Mouse (Mus musculus): ENCODE data around the gene Ctso. TPM values are rescaled to one million over a fixed set of nuclear protein-coding genes. Genes with fewer than 3 reads are reported as not detected.

Gene Ctso
- total RNA-seq, 1 experiment = 0.49 TPM

GRCm38 (mm10) chr3:81919681-81920080 is 12.7 kb upstream of the Ctso start:
- Histone ChIP-seq H3K36me3 (ENCODE audit: control insufficient read depth, insufficient read depth, low read length, poor library complexity, severe bottlenecking) (no peaks in the 10 kb centered on the region), H3K4me3 (ENCODE audit: insufficient read depth in 1 of 2, low read depth in 1 of 2, low read length in 2 of 2, poor library complexity in 1 of 2, severe bottlenecking in 1 of 2) (no peak overlapping the region)
- DNase-seq (ENCODE audit: low read depth, low spot score) = no peak

DNA sequence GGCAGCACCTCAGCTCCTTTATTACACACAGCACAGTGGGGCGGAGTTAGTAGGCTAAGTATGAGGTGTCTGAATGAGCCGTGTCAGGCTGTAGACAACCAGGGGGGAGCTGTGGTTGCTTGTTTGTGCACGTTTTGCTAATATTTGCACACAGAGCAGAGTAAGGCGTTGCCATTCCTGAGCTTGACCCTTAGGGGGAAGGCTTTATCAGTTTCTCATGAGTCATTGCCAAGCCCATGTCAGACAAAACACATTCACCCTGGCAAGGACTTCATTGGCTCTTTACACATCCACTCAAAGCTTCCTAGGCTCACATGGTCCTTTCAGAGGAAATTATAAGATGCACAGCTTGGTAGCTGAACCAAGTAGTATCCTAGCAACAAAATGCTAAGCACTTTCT is 9.5 kb upstream of the Ctso start:
- no peak overlapping the region for H3K27ac ChIP-seq (ENCODE audit: insufficient read depth, low read depth, low read length, poor library complexity, severe bottlenecking)
- H3K36me3 ChIP-seq (ENCODE audit: control insufficient read depth, insufficient read depth, low read length, poor library complexity, severe bottlenecking) = no peaks in the 10 kb centered on the region
- H3K9ac ChIP-seq (ENCODE audit: insufficient read depth, low read depth, low read length, poor library complexity, severe bottlenecking) = no peak overlapping the region
- H3K9me3 ChIP-seq (ENCODE audit: control insufficient read depth, insufficient read depth, low read depth, low read length) = no peaks in the 10 kb centered on the region
- no peak for DNase-seq (ENCODE audit: low read depth, low spot score)
- TF ChIP-seq MAFK (IDR thresholded peaks at IDR 0.05; ENCODE audit: insufficient read depth, low read depth, low read length) (no peak), HCFC1 (IDR thresholded peaks at IDR 0.05; ENCODE audit: borderline replicate concordance, insufficient read depth, low read length) (no peak), ZNF384 (IDR thresholded peaks at IDR 0.05; ENCODE audit: low read depth, low read length) (no peak), ZC3H11A (IDR thresholded peaks at IDR 0.05; ENCODE audit: borderline replicate concordance, low read depth, low read length) (no peak), CHD2 (IDR thresholded peaks at IDR 0.05; ENCODE audit: low read depth, low read length) (no peak)
- no peaks in the 10 kb centered on the region for H3K4me1 ChIP-seq (ENCODE audit: control insufficient read depth in 2 of 2, insufficient read depth in 2 of 2, low read length in 2 of 2, poor library complexity in 1 of 2)
- in situ Hi-C loops (cut with MboI; ENCODE audit: low sequenced_read_pairs in 2 of 2, unreplicated experiment in 2 of 2) = no loop called here
- no peak overlapping the region for H3K4me3 ChIP-seq (ENCODE audit: insufficient read depth in 1 of 2, low read depth in 1 of 2, low read length in 2 of 2, poor library complexity in 1 of 2, severe bottlenecking in 1 of 2)

More at GRCm38 (mm10) chr3:81919681-81920080, 12.7 kb upstream of the Ctso start:
- no peak overlapping the region for H3K9ac ChIP-seq (ENCODE audit: insufficient read depth, low read depth, low read length, poor library complexity, severe bottlenecking)
- H3K9me3 ChIP-seq (ENCODE audit: control insufficient read depth, insufficient read depth, low read depth, low read length) = no peaks in the 10 kb centered on the region
- H3K4me1 ChIP-seq (ENCODE audit: control insufficient read depth in 2 of 2, insufficient read depth in 2 of 2, low read length in 2 of 2, poor library complexity in 1 of 2) = no peaks in the 10 kb centered on the region
- in situ Hi-C loops (cut with MboI; ENCODE audit: low sequenced_read_pairs in 2 of 2, unreplicated experiment in 2 of 2) = no loop called here
- TF ChIP-seq MAFK (IDR thresholded peaks at IDR 0.05; ENCODE audit: insufficient read depth, low read depth, low read length) (no peak), ZC3H11A (IDR thresholded peaks at IDR 0.05; ENCODE audit: borderline replicate concordance, low read depth, low read length) (no peak), CHD2 (IDR thresholded peaks at IDR 0.05; ENCODE audit: low read depth, low read length) (no peak), HCFC1 (IDR thresholded peaks at IDR 0.05; ENCODE audit: borderline replicate concordance, insufficient read depth, low read length) (no peak), ZNF384 (IDR thresholded peaks at IDR 0.05; ENCODE audit: low read depth, low read length) (no peak)
- no peak overlapping the region for H3K27ac ChIP-seq (ENCODE audit: insufficient read depth, low read depth, low read length, poor library complexity, severe bottlenecking)

- peak; percentile 31 for DNase-seq (ENCODE audit: low read depth, low spot score)
- no peak overlapping the region for H3K27ac ChIP-seq (ENCODE audit: insufficient read depth, low read depth, low read length, poor library complexity, severe bottlenecking)
- H3K4me1 ChIP-seq (ENCODE audit: control insufficient read depth in 2 of 2, insufficient read depth in 2 of 2, low read length in 2 of 2, poor library complexity in 1 of 2) = no peaks in the 10 kb centered on the region
- H3K9ac ChIP-seq (ENCODE audit: insufficient read depth, low read depth, low read length, poor library complexity, severe bottlenecking) = no peak overlapping the region
- H3K36me3 ChIP-seq (ENCODE audit: control insufficient read depth, insufficient read depth, low read length, poor library complexity, severe bottlenecking) = no peaks in the 10 kb centered on the region
- no peaks in the 10 kb centered on the region for H3K9me3 ChIP-seq (ENCODE audit: control insufficient read depth, insufficient read depth, low read depth, low read length)
- in situ Hi-C loops (cut with MboI; ENCODE audit: low sequenced_read_pairs in 2 of 2, unreplicated experiment in 2 of 2) = no loop called here
- H3K4me3 ChIP-seq (ENCODE audit: insufficient read depth in 1 of 2, low read depth in 1 of 2, low read length in 2 of 2, poor library complexity in 1 of 2, severe bottlenecking in 1 of 2) = no peak overlapping the region
- TF ChIP-seq ZC3H11A (IDR thresholded peaks at IDR 0.05; ENCODE audit: borderline replicate concordance, low read depth, low read length) (peak; percentile 68; the same call in 1 of the 2 replicates), MAFK (IDR thresholded peaks at IDR 0.05; ENCODE audit: insufficient read depth, low read depth, low read length) (no peak), ZNF384 (IDR thresholded peaks at IDR 0.05; ENCODE audit: low read depth, low read length) (0 out of 2 replicates have a peak, but pooled peaks have one; percentile 52)
Observed at GRCm38 (mm10) chr3:81924931-81925330, 7.5 kb upstream of the Ctso start.

- in situ Hi-C loops (cut with MboI; ENCODE audit: low sequenced_read_pairs in 2 of 2, unreplicated experiment in 2 of 2) = no loop called here
- H3K9me3 ChIP-seq (ENCODE audit: control insufficient read depth, insufficient read depth, low read depth, low read length) = no peaks in the 10 kb centered on the region
- H3K4me3 ChIP-seq (ENCODE audit: insufficient read depth in 1 of 2, low read depth in 1 of 2, low read length in 2 of 2, poor library complexity in 1 of 2, severe bottlenecking in 1 of 2) = no peak overlapping the region
- no peak for DNase-seq (ENCODE audit: low read depth, low spot score)
- H3K36me3 ChIP-seq (ENCODE audit: control insufficient read depth, insufficient read depth, low read length, poor library complexity, severe bottlenecking) = no peaks in the 10 kb centered on the region
- H3K27ac ChIP-seq (ENCODE audit: insufficient read depth, low read depth, low read length, poor library complexity, severe bottlenecking) = no peak overlapping the region
- no peaks in the 10 kb centered on the region for H3K4me1 ChIP-seq (ENCODE audit: control insufficient read depth in 2 of 2, insufficient read depth in 2 of 2, low read length in 2 of 2, poor library complexity in 1 of 2)
- no peak overlapping the region for H3K9ac ChIP-seq (ENCODE audit: insufficient read depth, low read depth, low read length, poor library complexity, severe bottlenecking)
- TF ChIP-seq ZC3H11A (IDR thresholded peaks at IDR 0.05; ENCODE audit: borderline replicate concordance, low read depth, low read length) (no peak), HCFC1 (IDR thresholded peaks at IDR 0.05; ENCODE audit: borderline replicate concordance, insufficient read depth, low read length) (no peak), ZNF384 (IDR thresholded peaks at IDR 0.05; ENCODE audit: low read depth, low read length) (no peak), CHD2 (IDR thresholded peaks at IDR 0.05; ENCODE audit: low read depth, low read length) (no peak), MAFK (IDR thresholded peaks at IDR 0.05; ENCODE audit: insufficient read depth, low read depth, low read length) (no peak)
Observed at GRCm38 (mm10) chr3:81925856-81926255, 6.5 kb upstream of the Ctso start.

GRCm38 (mm10) chr3:81926764-81927325 is 5.6 kb upstream of the Ctso start:
- Histone ChIP-seq H3K27ac (ENCODE audit: insufficient read depth, low read depth, low read length, poor library complexity, severe bottlenecking) (no peak overlapping the region), H3K4me3 (ENCODE audit: insufficient read depth in 1 of 2, low read depth in 1 of 2, low read length in 2 of 2, poor library complexity in 1 of 2, severe bottlenecking in 1 of 2) (no peak overlapping the region), H3K9ac (ENCODE audit: insufficient read depth, low read depth, low read length, poor library complexity, severe bottlenecking) (no peak overlapping the region), H3K9me3 (ENCODE audit: control insufficient read depth, insufficient read depth, low read depth, low read length) (no peaks in the 10 kb centered on the region), H3K36me3 (ENCODE audit: control insufficient read depth, insufficient read depth, low read length, poor library complexity, severe bottlenecking) (no peaks in the 10 kb centered on the region), H3K4me1 (ENCODE audit: control insufficient read depth in 2 of 2, insufficient read depth in 2 of 2, low read length in 2 of 2, poor library complexity in 1 of 2) (no peaks in the 10 kb centered on the region)
- in situ Hi-C loops (cut with MboI; ENCODE audit: low sequenced_read_pairs in 2 of 2, unreplicated experiment in 2 of 2) = no loop called here
- no peak for DNase-seq (ENCODE audit: low read depth, low spot score)
- TF ChIP-seq CHD2 (IDR thresholded peaks at IDR 0.05; ENCODE audit: low read depth, low read length) (no peak), MAFK (IDR thresholded peaks at IDR 0.05; ENCODE audit: insufficient read depth, low read depth, low read length) (no peak), ZNF384 (IDR thresholded peaks at IDR 0.05; ENCODE audit: low read depth, low read length) (no peak), HCFC1 (IDR thresholded peaks at IDR 0.05; ENCODE audit: borderline replicate concordance, insufficient read depth, low read length) (no peak), ZC3H11A (IDR thresholded peaks at IDR 0.05; ENCODE audit: borderline replicate concordance, low read depth, low read length) (no peak)

Data from ES-E14 (cell line).